Mouse (Mus musculus) stomach, embryonic 16.5 days (tissue): ENCODE data around the gene Rundc3a. TPM values are rescaled to one million over a fixed set of nuclear protein-coding genes. Genes with fewer than 3 reads are reported as not detected.

Experiments
- ATAC-seq: fragments of 200-750 bp; cut with Nextera tagmentation; 2 replicates; pipeline ENCODE4 v1.8.0; 2017; ENCODE audit warnings: moderate number of reproducible peaks, moderate TSS enrichment; ENCODE audit not compliant: insufficient read depth, low FRiP score
- H3K27ac ChIP-seq: fragments of 300-500 bp; sonication (generic); 2 replicates; pipeline ENCODE4 v1.5.1; 2014; ENCODE audit warnings: low read length
- H3K27me3 ChIP-seq: fragments of 300-500 bp; sonication (generic); 2 replicates; pipeline ENCODE4 v1.6.1; 2014; ENCODE audit warnings: low read length, control low read depth, mixed read lengths; ENCODE audit not compliant: control insufficient read depth, insufficient read depth
- H3K36me3 ChIP-seq: fragments of 300-500 bp; sonication (generic); 2 replicates; pipeline ENCODE4 v1.6.1; 2014; ENCODE audit warnings: low read length; ENCODE audit not compliant: control insufficient read depth, insufficient read depth
- H3K4me1 ChIP-seq: fragments of 300-500 bp; sonication (generic); 2 replicates; pipeline ENCODE4 v1.6.1; 2014; ENCODE audit warnings: low read length, control low read depth, mixed read lengths; ENCODE audit not compliant: control insufficient read depth, insufficient read depth
- H3K4me2 ChIP-seq: fragments of 300-500 bp; sonication (generic); 2 replicates; pipeline ENCODE4 v1.6.1; 2014; ENCODE audit warnings: low read depth, low read length, mixed read lengths
- H3K4me3 ChIP-seq: fragments of 300-500 bp; sonication (generic); replicated peaks from 2 replicates; pipeline ENCODE4 v1.5.1; 2014; ENCODE audit warnings: mild to moderate bottlenecking, low read length
- H3K9ac ChIP-seq: fragments of 300-500 bp; sonication (generic); 2 replicates; pipeline ENCODE4 v1.6.1; 2014; ENCODE audit warnings: low read length
- H3K9me3 ChIP-seq: fragments of 300-500 bp; sonication (generic); replicated peaks from 2 replicates; pipeline ENCODE4 v1.6.1; 2016; ENCODE audit warnings: low read length, control low read depth; ENCODE audit not compliant: control insufficient read depth
- WGBS: fragments of 180-500 bp; shearing (Covaris S2); extraction: QIAGEN DNeasy Blood & Tissue Kit; methylation state at CpG from one replicate; pipeline ENCODE4 v1.1.7; 2014; 5-methylcytosine and 5-hydroxymethylcytosine counted together
- polyA plus RNA-seq: library from polyadenylated mRNA; unstranded; fragments of >200 nt; fragmentation: Nextera tagmentation; extraction: Ambion mirVana; gene quantifications from 2 replicates; pipeline ENCODE4 v1.2.1, GENCODE M21; 2015

Gene Rundc3a
- polyA plus RNA-seq, 1 experiment from 2014 or later: 7.6 TPM

DNA sequence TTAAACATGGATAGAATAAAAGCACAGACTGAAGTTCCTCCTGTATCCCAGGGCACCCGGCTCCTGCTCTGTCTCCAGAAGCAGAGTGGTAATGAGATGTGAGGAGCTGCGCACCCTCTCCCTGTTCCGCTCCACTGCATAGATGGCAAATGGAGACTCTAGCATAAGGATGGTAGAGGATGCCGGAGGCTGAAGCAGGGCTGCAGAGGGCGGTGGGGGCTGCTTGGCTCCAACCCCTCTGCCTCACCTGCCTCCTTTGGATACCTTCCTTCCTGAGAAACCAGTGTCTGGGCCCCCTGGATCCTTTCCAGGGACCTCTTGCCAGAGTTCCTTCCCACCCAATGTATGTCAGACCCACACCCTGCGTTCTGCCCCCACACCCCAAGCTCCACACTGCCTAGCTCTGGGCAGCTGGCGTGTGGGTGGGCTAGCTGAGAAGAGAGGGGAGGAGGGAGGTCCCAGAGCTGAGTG, 3.5 kb downstream of the Rundc3a start:
- H3K36me3 ChIP-seq: no peaks in the 10 kb centered on the region
- no peak overlapping the region for H3K4me2 ChIP-seq
- no peak for ATAC-seq
- H3K4me1 ChIP-seq: peaks cover 28% of the 10 kb centered on the region
- WGBS: 81% methylated on average over 7 of the region's 7 CpGs
- H3K9me3 ChIP-seq: no peaks in the 10 kb centered on the region
- peaks cover 16% of the 10 kb centered on the region for H3K27me3 ChIP-seq
- H3K4me3 ChIP-seq: no peak overlapping the region
- H3K27ac ChIP-seq: no peak overlapping the region
- no peak overlapping the region for H3K9ac ChIP-seq

DNA sequence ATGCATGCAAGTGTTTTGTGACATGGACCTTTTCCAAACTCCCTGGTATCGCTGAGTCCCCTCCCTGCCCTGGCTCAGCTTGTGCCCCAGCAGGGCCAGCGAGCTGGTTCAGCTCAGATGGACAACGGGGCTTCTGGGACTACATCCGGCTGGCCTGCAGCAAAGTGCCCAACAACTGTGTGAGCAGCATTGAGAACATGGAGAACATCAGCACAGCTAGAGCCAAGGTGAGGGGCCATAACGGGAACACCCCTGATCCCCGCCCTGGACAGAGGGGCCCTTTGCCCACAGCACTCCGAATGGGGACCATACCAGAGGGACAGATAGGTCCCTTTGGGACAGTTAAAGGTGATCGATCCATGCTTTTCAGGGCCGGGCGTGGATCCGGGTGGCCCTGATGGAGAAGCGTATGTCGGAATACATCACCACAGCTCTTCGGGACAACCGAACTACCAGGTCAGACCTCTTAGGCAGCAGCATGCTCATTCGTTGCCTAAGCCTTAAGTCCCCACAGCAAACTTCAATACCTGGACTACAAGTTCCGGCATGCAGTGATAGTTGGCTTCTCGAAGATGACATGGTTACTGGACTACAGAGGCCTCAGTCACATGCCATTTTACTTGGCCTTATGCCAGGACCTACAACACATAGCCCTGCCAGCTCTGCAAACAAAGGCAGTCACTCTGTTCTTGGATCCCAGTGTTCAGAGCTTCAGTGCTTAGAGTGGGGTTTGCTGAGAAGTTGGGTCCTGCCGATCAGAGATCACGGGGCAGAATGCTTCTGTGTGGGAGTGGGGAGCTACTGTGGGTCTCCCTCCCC, 5.0 kb downstream of the Rundc3a start:
- Histone ChIP-seq H3K4me3 (no peak overlapping the region), H3K9me3 (no peaks in the 10 kb centered on the region), H3K36me3 (peaks cover 8% of the 10 kb centered on the region; the same call in 1 of the 2 replicates), H3K9ac (no peak overlapping the region), H3K27me3 (peaks cover 16% of the 10 kb centered on the region), H3K4me2 (no peak overlapping the region), H3K4me1 (peaks cover 20% of the 10 kb centered on the region), H3K27ac (no peak overlapping the region)
- no peak for ATAC-seq
- 72% methylated on average over 20 of the region's 20 CpGs for WGBS

DNA sequence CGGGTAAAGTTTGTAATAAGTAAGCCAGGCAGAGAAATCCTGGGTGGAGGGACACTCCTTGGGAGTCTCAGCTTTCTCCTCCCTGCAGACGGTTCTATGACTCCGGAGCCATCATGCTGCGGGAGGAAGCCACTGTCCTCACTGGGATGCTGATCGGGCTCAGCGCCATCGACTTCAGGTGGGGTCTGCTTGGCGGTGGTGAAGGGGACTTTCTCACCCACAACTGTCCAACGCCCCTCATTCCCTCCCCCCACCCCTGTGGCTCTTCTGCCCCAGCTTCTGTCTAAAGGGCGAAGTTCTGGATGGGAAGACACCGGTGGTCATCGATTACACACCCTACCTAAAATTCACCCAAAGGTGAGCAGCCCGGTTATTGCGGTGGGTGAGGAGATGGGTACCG, 5.9 kb downstream of the Rundc3a start:
- Histone ChIP-seq H3K4me3 (peak overlapping the region; percentile 36), H3K9ac (no peak overlapping the region), H3K27me3 (peaks cover 16% of the 10 kb centered on the region), H3K9me3 (no peaks in the 10 kb centered on the region), H3K27ac (no peak overlapping the region), H3K4me2 (peak overlapping the region; percentile 55), H3K36me3 (peaks cover 14% of the 10 kb centered on the region), H3K4me1 (peaks cover 12% of the 10 kb centered on the region)
- ATAC-seq: no peak
- WGBS: 14% methylated on average over 15 of the region's 15 CpGs

DNA sequence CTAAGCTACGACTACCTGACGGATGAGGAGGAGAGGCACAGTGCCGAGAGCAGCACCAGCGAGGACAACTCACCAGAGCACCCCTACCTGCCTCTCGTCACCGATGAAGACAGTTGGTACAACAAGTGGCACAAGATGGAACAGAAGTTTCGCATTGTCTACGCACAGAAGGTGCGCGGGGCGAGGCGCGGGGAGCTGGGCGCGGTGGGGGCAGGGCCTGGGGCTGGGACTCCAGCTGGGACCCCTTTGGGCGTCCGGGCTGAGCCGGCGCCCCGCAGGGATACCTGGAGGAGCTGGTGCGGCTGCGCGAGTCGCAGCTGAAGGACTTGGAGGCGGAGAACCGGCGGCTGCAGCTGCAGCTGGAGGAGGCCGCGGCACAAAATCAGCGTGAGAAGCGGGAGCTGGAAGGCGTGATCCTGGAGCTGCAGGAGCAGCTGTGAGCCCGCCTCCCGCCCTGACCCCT, 6.4 kb downstream of the Rundc3a start:
- Histone ChIP-seq H3K36me3 (peaks cover 14% of the 10 kb centered on the region), H3K27ac (no peak overlapping the region), H3K4me1 (peaks cover 8% of the 10 kb centered on the region; the same call in 1 of the 2 replicates), H3K9ac (peak overlapping the region; percentile 69), H3K4me3 (peak overlapping the region; percentile 36), H3K27me3 (peaks cover 16% of the 10 kb centered on the region), H3K4me2 (peak overlapping the region; percentile 55), H3K9me3 (no peaks in the 10 kb centered on the region)
- ATAC-seq: 0 out of 2 replicates have a peak, but pooled peaks have one; percentile 6
- 1% methylated on average over 34 of the region's 34 CpGs for WGBS

DNA sequence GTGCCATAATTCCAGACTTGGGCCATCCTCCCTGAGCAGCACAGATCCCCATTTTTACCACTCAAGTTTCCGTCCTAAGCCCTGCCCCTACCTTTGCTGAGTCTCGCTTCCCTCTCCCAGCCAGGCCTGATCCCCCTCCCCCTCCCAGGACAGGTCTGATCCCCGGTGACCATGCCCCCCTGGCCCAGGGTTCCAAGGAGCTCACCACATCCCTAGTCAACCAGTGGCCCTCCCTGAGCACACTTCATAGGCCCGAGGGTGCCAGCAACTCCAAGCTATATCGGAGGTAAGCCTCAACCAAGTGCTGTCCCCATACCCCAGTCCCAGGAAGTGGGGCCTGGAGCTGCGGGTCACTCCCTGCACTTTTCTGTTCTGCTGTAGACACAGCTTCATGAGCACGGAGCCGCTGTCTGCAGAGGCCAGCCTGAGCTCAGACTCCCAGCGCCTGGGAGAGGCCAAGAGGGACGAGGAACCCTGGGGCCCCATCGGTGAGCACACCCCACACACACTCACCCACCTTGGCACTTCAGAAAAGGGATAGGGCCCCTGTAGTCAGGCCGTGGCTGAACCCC, 7.4 kb downstream of the Rundc3a start:
- Histone ChIP-seq H3K4me1 (peaks cover 15% of the 10 kb centered on the region), H3K36me3 (peaks cover 14% of the 10 kb centered on the region), H3K27me3 (peaks cover 16% of the 10 kb centered on the region), H3K9ac (no peak overlapping the region), H3K4me2 (no peak overlapping the region), H3K9me3 (no peaks in the 10 kb centered on the region), H3K27ac (no peak overlapping the region), H3K4me3 (no peak overlapping the region)
- 26% methylated on average over 12 of the region's 12 CpGs for WGBS
- ATAC-seq: no peak

DNA sequence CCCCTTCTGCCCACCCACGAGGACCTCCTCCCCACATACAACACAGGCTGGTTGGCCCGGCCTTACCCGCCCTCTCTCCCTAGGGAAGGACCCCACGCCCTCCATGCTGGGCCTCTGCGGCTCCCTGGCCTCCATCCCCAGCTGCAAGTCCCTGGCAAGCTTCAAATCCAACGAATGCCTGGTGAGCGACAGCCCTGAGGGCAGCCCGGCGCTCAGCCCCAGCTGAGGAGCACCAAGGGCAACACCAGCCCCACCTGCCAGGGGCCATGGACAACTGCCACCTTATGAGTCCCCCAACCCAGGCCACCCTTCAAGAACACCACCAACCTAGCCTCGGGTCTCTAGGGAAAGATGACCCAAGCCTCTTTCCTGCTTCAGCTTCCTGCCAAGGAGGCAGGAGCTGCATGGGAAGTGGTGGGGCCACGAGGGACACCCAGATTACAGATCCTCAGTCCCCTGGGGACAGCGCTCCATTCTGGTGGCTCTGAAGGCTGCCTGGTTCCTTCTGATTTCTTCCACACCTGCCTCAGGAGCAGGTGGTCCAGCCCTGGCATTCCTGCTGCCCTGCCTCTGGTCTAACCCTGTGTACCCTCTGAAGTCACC, 8.8 kb downstream of the Rundc3a start:
- H3K9ac ChIP-seq: no peak overlapping the region
- H3K4me3 ChIP-seq: no peak overlapping the region
- no peak for ATAC-seq
- no peak overlapping the region for H3K4me2 ChIP-seq
- H3K4me1 ChIP-seq: peaks cover 24% of the 10 kb centered on the region
- peaks cover 16% of the 10 kb centered on the region for H3K27me3 ChIP-seq
- no peaks in the 10 kb centered on the region for H3K9me3 ChIP-seq
- H3K27ac ChIP-seq: no peak overlapping the region
- peaks cover 14% of the 10 kb centered on the region for H3K36me3 ChIP-seq
- 44% methylated on average over 12 of the region's 12 CpGs for WGBS

DNA sequence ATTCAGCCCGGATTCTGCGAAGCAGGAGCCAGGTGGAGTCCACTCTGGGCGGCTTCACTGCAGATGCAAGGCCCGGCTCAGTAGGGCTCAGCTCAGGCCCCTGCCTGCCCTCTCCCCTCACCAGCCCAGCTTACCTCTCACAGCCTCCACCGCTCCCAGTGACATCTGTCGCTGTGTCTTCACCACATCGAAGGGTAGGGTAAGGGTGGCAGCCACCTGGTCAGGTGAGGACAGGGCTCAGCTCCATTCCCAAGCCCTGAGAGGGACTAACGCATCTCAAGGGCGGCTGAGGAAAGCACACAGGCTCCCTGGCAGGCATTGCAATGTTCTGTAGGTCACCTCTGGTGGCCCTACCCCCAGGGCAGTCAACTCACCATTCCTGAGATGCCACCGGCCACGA, 10.5 kb downstream of the Rundc3a start:
- no peak for ATAC-seq
- 90% methylated on average over 11 of the region's 11 CpGs for WGBS

DNA sequence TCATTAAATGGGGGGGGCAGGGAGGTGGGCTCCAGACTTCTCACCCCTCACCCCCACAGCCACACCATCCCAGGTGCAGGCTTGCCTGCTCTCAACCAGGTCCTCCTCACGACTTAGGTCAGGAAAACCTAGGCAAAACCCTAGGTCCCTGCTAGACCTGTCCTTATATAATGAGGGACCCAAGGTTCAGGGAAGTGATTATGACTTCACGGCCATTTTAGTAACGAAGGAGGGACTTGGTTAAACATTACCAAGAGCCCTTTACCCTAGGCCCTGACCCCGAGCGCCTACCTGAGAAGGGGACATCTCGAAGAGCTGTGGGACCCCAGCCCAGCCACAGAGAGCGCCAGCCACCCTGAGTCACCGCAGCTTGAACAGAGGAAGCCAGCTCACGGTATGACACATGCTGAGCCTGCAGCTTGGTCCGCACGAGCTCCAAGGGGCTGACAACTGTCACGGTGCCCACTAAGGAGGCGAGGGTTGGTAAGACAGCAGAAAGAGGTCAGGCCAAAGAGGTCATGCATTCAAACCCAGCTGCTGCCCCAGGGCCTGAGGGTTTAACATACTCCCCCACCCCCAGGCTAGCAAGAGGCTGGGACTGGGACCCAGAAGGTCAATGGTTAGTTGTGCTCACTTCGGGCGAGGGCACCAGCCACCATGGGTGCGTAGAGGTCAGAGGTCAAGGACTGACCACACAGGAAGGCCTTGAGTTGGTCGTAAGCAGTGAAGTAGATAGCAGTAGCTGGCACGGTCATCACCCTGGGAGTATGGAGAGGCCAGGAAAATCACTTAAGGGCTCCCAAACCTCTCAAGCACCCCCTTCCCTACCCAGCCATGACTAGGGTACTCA, 11.2 kb downstream of the Rundc3a start:
- no peak overlapping the region for H3K27ac ChIP-seq
- H3K9ac ChIP-seq: no peak overlapping the region
- H3K4me3 ChIP-seq: no peak overlapping the region
- no peak overlapping the region for H3K4me2 ChIP-seq
- ATAC-seq: no peak
- peaks cover 9% of the 10 kb centered on the region for H3K27me3 ChIP-seq
- H3K9me3 ChIP-seq: no peaks in the 10 kb centered on the region
- WGBS: 83% methylated on average over 18 of the region's 18 CpGs
- H3K36me3 ChIP-seq: peaks cover 14% of the 10 kb centered on the region
- H3K4me1 ChIP-seq: peaks cover 29% of the 10 kb centered on the region

More for the DNA sequence above, 10.5 kb downstream of the Rundc3a start:
- Histone ChIP-seq H3K27me3 (peaks cover 16% of the 10 kb centered on the region), H3K9ac (no peak overlapping the region), H3K4me1 (peaks cover 31% of the 10 kb centered on the region), H3K36me3 (peaks cover 14% of the 10 kb centered on the region), H3K9me3 (no peaks in the 10 kb centered on the region), H3K27ac (no peak overlapping the region), H3K4me2 (no peak overlapping the region), H3K4me3 (no peak overlapping the region)
